Mouse (Mus musculus): Measurements from ENCODE around the gene Numb.

- no peak for TF ChIP-seq CTCF (conservative IDR thresholded peaks at IDR 0.05; ENCODE audit: low read length)
- no peak for TF ChIP-seq POU5F1 (IDR thresholded peaks at IDR 0.05; ENCODE audit: borderline replicate concordance, low read length)
- TF ChIP-seq NANOG (IDR thresholded peaks at IDR 0.05; ENCODE audit: borderline replicate concordance, low read length) = no peak
Measured at GRCm38 (mm10) chr12:83861880-83862279, 59.9 kb downstream of the Numb start.

Data from E14TG2a.4 (cell line).